Mouse (Mus musculus): ENCODE measurements around the gene Gsap. TPM values are rescaled to one million over a fixed set of nuclear protein-coding genes. Genes with fewer than 3 reads are reported as not detected.
"Not testable (repeated sequence)": the region's sequence is repeated elsewhere in the genome, so short reads cannot be mapped to it uniquely, and the experiment has no call there.

Gene Gsap
- polyA plus RNA-seq, 1 experiment from 2014 or later: 1.6 TPM

- Histone ChIP-seq H3K36me3 (ENCODE audit: control insufficient read depth, insufficient read depth, low read length) (no peaks in the 10 kb centered on the region), H3K27me3 (ENCODE audit: control insufficient read depth, insufficient read depth, low read length) (no peaks in the 10 kb centered on the region), H3K4me1 (replicated peaks; ENCODE audit: control insufficient read depth, insufficient read depth, low read length) (0 out of 2 replicates have a peak, but pooled peaks cover 5% of the 10 kb centered on the region), H3K9ac (ENCODE audit: low read length) (no peak overlapping the region), H3K27ac (ENCODE audit: low read depth, low read length) (no peak overlapping the region), H3K4me2 (ENCODE audit: low read depth, low read length, severe bottlenecking) (no peak overlapping the region), H3K9me3 (ENCODE audit: control insufficient read depth, low read length) (no peaks in the 10 kb centered on the region), H3K4me3 (ENCODE audit: low read depth, low read length) (no peak overlapping the region)
- DNase-seq (ENCODE audit: low spot score) (no peak), ATAC-seq (replicated peaks; ENCODE audit: low FRiP score) (no peak)
- 71% methylated on average over 5 of the region's 5 CpGs for WGBS
Measured at GRCm38 (mm10) chr5:21170898-21171297, 15.2 kb upstream of the Gsap start.

GRCm38 (mm10) chr5:21171336-21171735, 14.7 kb upstream of the Gsap start:
- Histone ChIP-seq H3K27me3 (ENCODE audit: control insufficient read depth, insufficient read depth, low read length) (no peaks in the 10 kb centered on the region), H3K36me3 (ENCODE audit: control insufficient read depth, insufficient read depth, low read length) (no peaks in the 10 kb centered on the region), H3K4me2 (ENCODE audit: low read depth, low read length, severe bottlenecking) (no peak overlapping the region), H3K9ac (ENCODE audit: low read length) (no peak overlapping the region), H3K27ac (ENCODE audit: low read depth, low read length) (no peak overlapping the region), H3K9me3 (ENCODE audit: control insufficient read depth, low read length) (no peaks in the 10 kb centered on the region), H3K4me1 (replicated peaks; ENCODE audit: control insufficient read depth, insufficient read depth, low read length) (0 out of 2 replicates have a peak, but pooled peaks cover 5% of the 10 kb centered on the region), H3K4me3 (ENCODE audit: low read depth, low read length) (no peak overlapping the region)
- ATAC-seq (replicated peaks; ENCODE audit: low FRiP score): no peak
- no peak for DNase-seq (ENCODE audit: low spot score)
- WGBS: 62% methylated on average over 6 of the region's 6 CpGs

GRCm38 (mm10) chr5:21172316-21172715, 13.7 kb upstream of the Gsap start:
- no peak overlapping the region for H3K27ac ChIP-seq (ENCODE audit: low read depth, low read length)
- no peak for DNase-seq (ENCODE audit: low spot score)
- no peak for ATAC-seq (replicated peaks; ENCODE audit: low FRiP score)
- 82% methylated on average over 3 of the region's 3 CpGs for WGBS
- no peaks in the 10 kb centered on the region for H3K27me3 ChIP-seq (ENCODE audit: control insufficient read depth, insufficient read depth, low read length)
- H3K9me3 ChIP-seq (ENCODE audit: control insufficient read depth, low read length): no peaks in the 10 kb centered on the region
- H3K9ac ChIP-seq (ENCODE audit: low read length): no peak overlapping the region
- no peak overlapping the region for H3K4me2 ChIP-seq (ENCODE audit: low read depth, low read length, severe bottlenecking)
- 0 out of 2 replicates have a peak, but pooled peaks cover 5% of the 10 kb centered on the region for H3K4me1 ChIP-seq (replicated peaks; ENCODE audit: control insufficient read depth, insufficient read depth, low read length)
- no peak overlapping the region for H3K4me3 ChIP-seq (ENCODE audit: low read depth, low read length)
- no peaks in the 10 kb centered on the region for H3K36me3 ChIP-seq (ENCODE audit: control insufficient read depth, insufficient read depth, low read length)

DNA sequence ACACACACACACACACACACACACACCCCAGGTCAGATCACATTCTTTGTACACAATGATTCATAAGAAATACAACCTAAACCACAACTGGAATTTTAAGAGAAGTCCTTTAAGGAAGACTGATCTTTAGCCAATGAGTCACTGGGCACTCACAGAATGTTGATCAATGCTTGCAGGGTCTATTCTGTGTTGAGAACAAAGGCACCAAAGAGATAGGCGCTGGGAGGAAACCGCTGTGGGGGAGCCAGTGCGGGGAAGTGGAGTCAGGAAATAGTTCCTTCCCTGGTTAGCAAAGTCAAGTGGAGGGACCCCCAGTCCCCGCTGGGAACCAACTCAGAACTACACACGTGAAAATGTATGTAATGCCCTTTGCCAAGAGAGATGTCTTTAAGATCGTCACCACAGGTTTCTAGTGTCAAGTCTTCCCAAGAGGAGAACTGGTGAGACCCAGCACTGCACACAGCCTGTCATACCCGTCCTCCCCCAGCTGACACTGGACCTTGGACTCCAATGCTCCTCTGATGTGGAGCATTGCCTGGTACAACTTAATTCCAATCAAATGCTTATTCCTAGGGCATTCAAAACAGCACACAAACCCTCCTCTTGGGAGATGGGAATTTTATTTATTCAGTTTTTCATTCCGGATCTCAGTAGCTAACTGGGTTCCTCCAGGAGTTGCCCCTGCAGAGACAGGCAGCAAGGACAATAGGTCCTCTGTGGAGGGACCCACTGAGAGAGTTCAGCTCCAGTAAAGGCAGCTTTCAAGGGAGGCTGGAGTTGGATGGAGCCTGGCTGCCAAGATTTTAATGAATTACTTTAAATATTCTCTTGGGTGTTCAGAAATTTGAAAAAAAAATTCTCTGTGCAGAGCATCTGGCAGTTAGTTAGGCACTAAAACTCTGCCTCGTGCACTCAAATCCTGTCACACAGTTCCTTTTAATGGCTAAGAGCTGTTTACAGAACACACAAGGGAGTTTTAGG, 10.6 kb upstream of the Gsap start:
- no peak for DNase-seq (ENCODE audit: low spot score)
- no peak overlapping the region for H3K4me3 ChIP-seq (ENCODE audit: low read depth, low read length)
- H3K27me3 ChIP-seq (ENCODE audit: control insufficient read depth, insufficient read depth, low read length): no peaks in the 10 kb centered on the region
- no peak overlapping the region for H3K4me2 ChIP-seq (ENCODE audit: low read depth, low read length, severe bottlenecking)
- no peaks in the 10 kb centered on the region for H3K36me3 ChIP-seq (ENCODE audit: control insufficient read depth, insufficient read depth, low read length)
- H3K9ac ChIP-seq (ENCODE audit: low read length): peak overlapping the region; percentile 8; the same call in 1 of the 2 replicates
- ATAC-seq (replicated peaks; ENCODE audit: low FRiP score): 0 out of 2 replicates have a peak, but pooled peaks have one; percentile 55
- no peak overlapping the region for H3K27ac ChIP-seq (ENCODE audit: low read depth, low read length)
- H3K9me3 ChIP-seq (ENCODE audit: control insufficient read depth, low read length): no peaks in the 10 kb centered on the region
- H3K4me1 ChIP-seq (replicated peaks; ENCODE audit: control insufficient read depth, insufficient read depth, low read length): 0 out of 2 replicates have a peak, but pooled peaks cover 5% of the 10 kb centered on the region
- 20% methylated on average over 9 of the region's 9 CpGs for WGBS

DNA sequence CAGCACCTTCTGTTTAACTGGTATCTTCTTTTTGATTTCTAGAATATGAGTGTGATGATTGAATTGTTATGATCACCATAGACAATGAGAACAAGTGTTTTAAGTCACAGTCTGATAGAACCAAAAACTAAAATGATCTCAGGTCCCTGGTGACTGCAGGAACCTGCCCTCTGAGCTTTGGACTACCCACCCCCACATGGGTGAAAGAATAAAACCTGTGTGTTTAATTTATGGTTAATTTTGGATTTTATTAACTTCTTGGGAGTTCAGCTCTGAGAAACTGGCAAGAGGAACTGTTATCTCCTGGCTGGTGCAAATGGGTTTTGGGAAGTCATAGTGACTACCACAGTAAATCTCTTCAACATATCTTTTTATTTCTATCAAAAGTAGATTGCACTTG, 6.6 kb upstream of the Gsap start:
- ATAC-seq (replicated peaks; ENCODE audit: low FRiP score) (no peak), DNase-seq (ENCODE audit: low spot score) (no peak)
- Histone ChIP-seq H3K36me3 (ENCODE audit: control insufficient read depth, insufficient read depth, low read length) (no peaks in the 10 kb centered on the region), H3K9ac (ENCODE audit: low read length) (no peak overlapping the region), H3K9me3 (ENCODE audit: control insufficient read depth, low read length) (no peaks in the 10 kb centered on the region; the same call in 1 of the 2 replicates), H3K4me2 (ENCODE audit: low read depth, low read length, severe bottlenecking) (no peak overlapping the region), H3K27me3 (ENCODE audit: control insufficient read depth, insufficient read depth, low read length) (no peaks in the 10 kb centered on the region), H3K27ac (ENCODE audit: low read depth, low read length) (no peak overlapping the region), H3K4me3 (ENCODE audit: low read depth, low read length) (no peak overlapping the region), H3K4me1 (replicated peaks; ENCODE audit: control insufficient read depth, insufficient read depth, low read length) (0 out of 2 replicates have a peak, but pooled peaks cover 5% of the 10 kb centered on the region)

DNA sequence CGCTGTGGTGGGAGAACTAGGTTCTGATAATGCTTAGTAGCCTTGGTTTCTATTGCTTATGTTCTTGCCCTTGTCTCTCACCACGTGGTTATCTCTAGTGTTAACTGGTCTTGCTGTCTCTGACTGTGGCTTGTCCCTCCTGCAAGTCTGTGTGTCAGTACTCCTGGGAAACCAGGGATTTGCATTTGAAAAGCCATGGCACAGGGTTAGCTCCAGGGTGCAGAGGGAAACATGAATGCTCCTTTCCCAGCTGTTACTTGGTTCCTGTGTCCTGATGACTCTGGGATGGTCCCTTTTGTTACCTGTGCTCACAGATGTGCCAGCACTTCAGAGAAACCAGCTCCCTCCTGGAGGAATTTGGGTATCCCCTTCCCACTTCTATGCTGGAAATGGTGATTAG, 3.0 kb upstream of the Gsap start:
- H3K27ac ChIP-seq (ENCODE audit: low read depth, low read length); H3K9me3 ChIP-seq (ENCODE audit: control insufficient read depth, low read length); H3K9ac ChIP-seq (ENCODE audit: low read length); H3K36me3 ChIP-seq (ENCODE audit: control insufficient read depth, insufficient read depth, low read length); DNase-seq (ENCODE audit: low spot score); H3K4me1 ChIP-seq (replicated peaks; ENCODE audit: control insufficient read depth, insufficient read depth, low read length); H3K4me3 ChIP-seq (ENCODE audit: low read depth, low read length); H3K27me3 ChIP-seq (ENCODE audit: control insufficient read depth, insufficient read depth, low read length); ATAC-seq (replicated peaks; ENCODE audit: low FRiP score); H3K4me2 ChIP-seq (ENCODE audit: low read depth, low read length, severe bottlenecking): not testable (repeated sequence)
- 57% methylated on average over 2 of the region's 2 CpGs for WGBS

GRCm38 (mm10) chr5:21186821-21187220, 766 bp downstream of the Gsap start:
- Histone ChIP-seq H3K9me3 (ENCODE audit: control insufficient read depth, low read length) (no peaks in the 10 kb centered on the region; the same call in 1 of the 2 replicates), H3K4me2 (ENCODE audit: low read depth, low read length, severe bottlenecking) (peak overlapping the region; percentile 86), H3K4me1 (replicated peaks; ENCODE audit: control insufficient read depth, insufficient read depth, low read length) (peaks cover 3% of the 10 kb centered on the region; the same call in 1 of the 2 replicates), H3K27me3 (ENCODE audit: control insufficient read depth, insufficient read depth, low read length) (0 out of 2 replicates have a peak, but pooled peaks cover 2% of the 10 kb centered on the region), H3K27ac (ENCODE audit: low read depth, low read length) (no peak overlapping the region), H3K36me3 (ENCODE audit: control insufficient read depth, insufficient read depth, low read length) (no peaks in the 10 kb centered on the region), H3K9ac (ENCODE audit: low read length) (peak overlapping the region; percentile 75), H3K4me3 (ENCODE audit: low read depth, low read length) (peak overlapping the region; percentile 49)
- WGBS: 5% methylated on average over 4 of the region's 4 CpGs
- DNase-seq (ENCODE audit: low spot score) (no peak), ATAC-seq (replicated peaks; ENCODE audit: low FRiP score) (no peak)

DNA sequence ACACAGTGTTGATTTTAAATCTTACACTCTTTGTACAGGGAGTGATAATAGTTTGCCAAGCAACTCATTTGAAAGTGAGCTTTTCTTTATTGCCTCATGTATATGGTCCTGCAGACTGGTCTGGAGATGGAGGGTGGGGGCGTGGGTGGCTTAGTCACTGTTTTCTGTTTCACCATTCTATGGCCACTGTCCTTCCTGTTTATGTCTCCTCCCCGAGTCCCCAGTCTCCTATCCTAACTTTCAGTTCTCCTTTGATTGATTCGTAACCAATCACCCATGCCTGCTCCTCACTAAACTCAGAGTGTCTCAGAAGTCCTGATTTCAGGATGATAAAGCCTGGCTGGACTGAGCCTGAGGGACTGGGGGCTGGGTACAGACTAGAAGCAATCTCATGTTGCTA, 2.4 kb downstream of the Gsap start:
- DNase-seq (ENCODE audit: low spot score): no peak
- peaks cover 3% of the 10 kb centered on the region; the same call in 1 of the 2 replicates for H3K4me1 ChIP-seq (replicated peaks; ENCODE audit: control insufficient read depth, insufficient read depth, low read length)
- H3K27ac ChIP-seq (ENCODE audit: low read depth, low read length): no peak overlapping the region
- 0 out of 2 replicates have a peak, but pooled peaks cover 2% of the 10 kb centered on the region for H3K27me3 ChIP-seq (ENCODE audit: control insufficient read depth, insufficient read depth, low read length)
- H3K36me3 ChIP-seq (ENCODE audit: control insufficient read depth, insufficient read depth, low read length): no peaks in the 10 kb centered on the region
- WGBS: 53% methylated on average over 3 of the region's 3 CpGs
- ATAC-seq (replicated peaks; ENCODE audit: low FRiP score): no peak
- H3K9ac ChIP-seq (ENCODE audit: low read length): no peak overlapping the region
- H3K4me2 ChIP-seq (ENCODE audit: low read depth, low read length, severe bottlenecking): no peak overlapping the region
- H3K9me3 ChIP-seq (ENCODE audit: control insufficient read depth, low read length): no peaks in the 10 kb centered on the region; the same call in none of the 2 replicates
- H3K4me3 ChIP-seq (ENCODE audit: low read depth, low read length): no peak overlapping the region
